Mouse (Mus musculus): ENCODE data around the gene Dnaaf5.

Gene Dnaaf5

GRCm38 (mm10) chr5:139199995-139200769 is 50.2 kb downstream of the Dnaaf5 start, which contains the start of gene Sun1:
Gene Sun1 (plus strand): TSS chr5:139200637.
- peak; percentile 98 for DNase-seq

- DNase-seq, result peak; percentile 16
These were observed 50.9 kb downstream of the Dnaaf5 start for GRCm38 (mm10) chr5:139200770-139201569.

- DNase-seq, result no peak
These were observed 52.1 kb downstream of the Dnaaf5 start for GRCm38 (mm10) chr5:139202127-139202526.

GRCm38 (mm10) chr5:139203312-139203711 is 53.3 kb downstream of the Dnaaf5 start:
- DNase-seq, result no peak

GRCm38 (mm10) chr5:139206081-139206480 is 56.1 kb downstream of the Dnaaf5 start:
- DNase-seq, result no peak

- DNase-seq, result no peak
These were observed 56.5 kb downstream of the Dnaaf5 start for GRCm38 (mm10) chr5:139206525-139206924.

- no peak for DNase-seq
These were observed 58.2 kb downstream of the Dnaaf5 start for GRCm38 (mm10) chr5:139208183-139208582.

- no peak for DNase-seq
These were observed 59.1 kb downstream of the Dnaaf5 start for GRCm38 (mm10) chr5:139208871-139209684.

GRCm38 (mm10) chr5:139209685-139210026 is 59.6 kb downstream of the Dnaaf5 start:
- no peak for DNase-seq

GRCm38 (mm10) chr5:139211737-139212385 is 61.8 kb downstream of the Dnaaf5 start:
- DNase-seq, result no peak

GRCm38 (mm10) chr5:139214298-139214697 is 64.3 kb downstream of the Dnaaf5 start:
- no peak for DNase-seq

GRCm38 (mm10) chr5:139215184-139215583 is 65.2 kb downstream of the Dnaaf5 start:
- no peak for DNase-seq

- no peak for DNase-seq
These were observed 66.1 kb downstream of the Dnaaf5 start for GRCm38 (mm10) chr5:139216121-139216520.

GRCm38 (mm10) chr5:139216774-139217173 is 66.8 kb downstream of the Dnaaf5 start:
- DNase-seq, result no peak

GRCm38 (mm10) chr5:139220006-139220515 is 70.0 kb downstream of the Dnaaf5 start:
- no peak for DNase-seq

- no peak for DNase-seq
These were observed 70.6 kb downstream of the Dnaaf5 start for GRCm38 (mm10) chr5:139220610-139221009.

- no peak for DNase-seq
These were observed 73.3 kb downstream of the Dnaaf5 start for GRCm38 (mm10) chr5:139223331-139223730.

GRCm38 (mm10) chr5:139227236-139227635 is 77.2 kb downstream of the Dnaaf5 start:
- no peak for DNase-seq

GRCm38 (mm10) chr5:139227645-139228044 is 77.6 kb downstream of the Dnaaf5 start:
- DNase-seq, result no peak

GRCm38 (mm10) chr5:139228318-139228717 is 78.3 kb downstream of the Dnaaf5 start:
- no peak for DNase-seq

- DNase-seq, result no peak
These were observed 79.7 kb downstream of the Dnaaf5 start for GRCm38 (mm10) chr5:139229716-139230115.

GRCm38 (mm10) chr5:139232083-139232482 is 82.1 kb downstream of the Dnaaf5 start:
- no peak for DNase-seq
